Mouse (Mus musculus) urinary bladder, postnatal 14 days (tissue): ENCODE results near the gene D230025D16Rik.
A peak's percentile ranks its signal among the peaks of the same experiment; 100 is the strongest.
"Not testable (repeated sequence)": the region's sequence is repeated elsewhere in the genome, so short reads cannot be mapped to it uniquely, and the experiment has no call there.

Experiments used
- DNase-seq: peaks from one replicate; pipeline ENCODE4 v3.0.0; 2021; ENCODE audit warnings: low spot score

The D230025D16Rik gene

DNA sequence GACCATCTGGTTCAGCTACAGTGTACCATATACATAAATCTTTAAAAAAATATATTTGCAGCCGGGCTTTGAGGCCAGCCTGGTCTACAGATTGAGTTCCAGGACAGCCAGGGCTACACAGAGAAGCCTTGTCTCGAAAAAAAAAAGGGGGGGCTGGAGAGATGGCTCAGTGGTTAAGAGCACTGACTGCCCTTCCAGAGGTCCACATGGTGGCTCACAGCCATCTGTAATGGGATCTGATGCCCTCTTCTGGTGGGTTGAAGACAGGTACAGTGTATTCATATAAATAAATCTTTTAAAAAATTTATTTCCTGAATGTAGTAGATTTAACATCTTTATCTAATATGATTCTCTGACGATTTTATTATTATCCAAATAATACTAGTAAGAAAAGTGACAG is 66.9 kb downstream of the D230025D16Rik start:
- not testable (repeated sequence) for DNase-seq

GRCm38 (mm10) chr8:105292471-105292870 is 67.5 kb downstream of the D230025D16Rik start:
- DNase-seq, result no peak

DNA sequence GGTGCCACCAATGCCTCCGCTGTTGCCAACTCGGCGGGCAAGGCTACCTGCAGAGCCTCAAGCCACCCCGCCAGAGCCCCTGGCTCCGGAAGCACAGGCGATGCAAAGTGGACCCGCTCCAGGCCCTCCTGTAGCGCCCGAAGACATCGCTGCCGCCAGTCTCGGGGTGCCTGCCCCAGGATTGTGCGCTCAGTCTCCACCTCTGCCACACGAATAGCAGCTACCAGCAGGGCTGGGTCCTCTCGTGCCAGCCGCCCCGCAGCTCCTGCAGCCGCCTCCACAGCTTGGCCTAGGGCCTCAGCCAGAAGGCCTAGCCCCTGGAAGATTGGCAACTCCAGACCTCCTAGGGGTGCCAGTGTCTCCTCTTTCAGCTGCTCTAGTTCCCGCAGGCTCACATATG is 68.5 kb downstream of the D230025D16Rik start:
- DNase-seq, result no peak

GRCm38 (mm10) chr8:105294776-105295175 is 69.8 kb downstream of the D230025D16Rik start:
- no peak for DNase-seq

GRCm38 (mm10) chr8:105295256-105295655 is 70.3 kb downstream of the D230025D16Rik start:
- no peak for DNase-seq

GRCm38 (mm10) chr8:105295895-105296573 is 71.1 kb downstream of the D230025D16Rik start, which contains the start of gene Exoc3l:
Gene Exoc3l, minus strand, starts transcription at chr8:105296101.
- no peak for DNase-seq

DNA sequence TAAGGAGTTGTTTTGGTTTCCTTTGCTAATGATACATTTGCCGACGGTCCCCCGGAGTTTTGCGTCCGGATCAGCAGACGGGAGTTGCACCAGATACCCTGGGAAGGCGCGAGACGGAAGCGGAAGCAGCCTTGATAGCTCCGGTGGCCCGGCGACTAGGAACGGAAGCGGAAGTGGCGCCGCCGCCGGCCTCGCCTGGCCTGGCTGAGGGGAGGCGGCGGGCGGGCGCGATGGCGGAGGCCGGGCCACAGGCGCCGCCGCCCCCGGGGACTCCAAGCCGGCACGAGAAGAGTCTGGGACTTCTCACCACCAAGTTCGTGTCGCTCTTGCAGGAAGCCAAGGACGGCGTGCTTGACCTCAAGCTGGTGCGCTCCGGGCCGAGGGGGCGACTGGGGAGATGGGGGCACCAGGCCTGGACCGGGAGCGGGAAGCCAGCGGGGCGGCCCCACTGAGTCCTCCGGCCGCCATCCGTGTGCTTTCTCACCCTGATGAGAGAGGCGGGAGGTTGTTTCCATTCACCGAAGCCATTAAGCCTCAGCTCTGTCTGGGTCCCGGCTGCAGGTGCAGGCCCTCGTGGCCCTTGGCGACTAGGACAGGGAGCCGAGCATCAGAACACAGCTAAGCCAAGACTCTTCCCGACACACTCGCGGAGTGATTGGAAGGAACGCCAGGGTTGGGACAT is 72.7 kb downstream of the D230025D16Rik start, which contains the start of gene E2f4:
E2f4 (plus strand) TSS at position 153 of the 682 bp plus-strand sequence.
- DNase-seq, result peak; percentile 93

DNA sequence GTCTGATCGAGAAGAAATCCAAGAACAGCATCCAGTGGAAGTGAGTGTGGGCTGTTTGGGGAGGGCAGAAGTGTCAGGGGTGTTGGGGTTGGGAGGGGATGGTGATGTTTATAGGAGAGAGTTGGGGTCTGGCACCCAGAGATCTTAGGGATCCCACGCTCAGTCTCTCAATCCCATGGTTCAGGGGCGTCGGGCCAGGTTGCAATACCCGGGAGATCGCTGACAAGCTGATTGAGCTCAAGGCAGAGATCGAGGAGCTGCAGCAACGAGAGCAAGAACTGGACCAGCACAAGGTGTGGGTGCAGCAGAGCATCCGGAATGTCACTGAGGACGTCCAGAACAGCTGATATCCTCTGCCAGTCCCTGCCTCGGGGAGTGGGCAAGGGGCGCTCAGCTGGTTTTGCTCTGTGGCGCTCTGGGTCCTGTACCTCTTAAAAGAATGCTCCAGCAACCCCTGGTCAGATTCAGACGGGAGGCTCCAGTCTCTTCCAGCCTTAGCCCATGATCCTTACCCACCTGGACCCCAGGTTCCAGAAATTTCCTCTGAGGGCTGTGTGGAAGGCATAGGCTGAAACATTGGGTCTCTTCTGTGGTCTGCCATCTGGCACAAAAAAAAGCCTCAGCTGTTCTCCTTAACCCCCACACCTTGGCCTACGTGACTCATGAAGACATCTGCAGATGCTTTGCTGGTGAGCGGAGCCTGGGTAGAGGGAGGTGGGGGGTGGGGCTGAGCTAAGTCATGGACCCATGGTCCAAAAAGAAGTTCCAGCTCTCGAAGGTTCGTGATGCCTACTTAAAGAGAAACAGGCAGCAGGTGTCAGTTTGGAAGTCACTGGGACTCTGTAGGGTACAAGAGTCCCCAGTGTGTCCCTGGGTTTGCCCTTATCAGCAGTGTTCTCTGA is 73.7 kb downstream of the D230025D16Rik start:
- no peak for DNase-seq

DNA sequence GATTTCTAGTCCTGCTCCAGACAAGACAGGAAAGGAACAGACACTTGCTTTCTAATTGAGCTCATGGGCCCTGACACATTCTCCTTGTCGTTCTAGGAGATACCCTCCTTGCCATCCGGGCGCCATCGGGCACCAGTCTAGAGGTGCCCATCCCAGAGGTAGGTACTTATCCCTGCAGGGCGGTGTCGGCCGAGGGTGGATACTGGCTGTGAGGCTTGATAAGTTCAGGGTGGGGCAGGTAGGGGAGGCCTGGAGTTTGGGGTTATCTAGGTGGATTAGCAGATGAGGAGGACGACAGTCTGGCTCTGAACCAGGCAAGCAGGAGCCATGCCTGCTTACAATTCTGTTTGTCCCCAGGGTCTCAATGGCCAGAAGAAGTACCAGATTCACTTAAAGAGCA is 75.0 kb downstream of the D230025D16Rik start:
- DNase-seq, result no peak
